Mouse (Mus musculus) gastrocnemius, postnatal 36 days (tissue): Measurements from ENCODE around the gene Rell1. TPM values are rescaled to one million over a fixed set of nuclear protein-coding genes. Genes with fewer than 3 reads are reported as not detected.

ENCODE experiments used
- DNase-seq, 2 experiments: peaks; one replicate each; pipeline ENCODE4 v3.0.0; 2022
- intact Hi-C: fragments of 180-260 bp; cut with DNase I; formaldehyde crosslinking; loops from one replicate; pipeline ENCODE4 v1.15.1; 2025
- total RNA-seq, 2 experiments: library from RNA; stranded (reverse); gene quantifications; 2 replicates each; pipeline ENCODE4 v1.2.3; 2021

Rell1 gene
- total RNA-seq, 2 experiments from 2014 or later = 9.7 to 10.2 TPM

DNA sequence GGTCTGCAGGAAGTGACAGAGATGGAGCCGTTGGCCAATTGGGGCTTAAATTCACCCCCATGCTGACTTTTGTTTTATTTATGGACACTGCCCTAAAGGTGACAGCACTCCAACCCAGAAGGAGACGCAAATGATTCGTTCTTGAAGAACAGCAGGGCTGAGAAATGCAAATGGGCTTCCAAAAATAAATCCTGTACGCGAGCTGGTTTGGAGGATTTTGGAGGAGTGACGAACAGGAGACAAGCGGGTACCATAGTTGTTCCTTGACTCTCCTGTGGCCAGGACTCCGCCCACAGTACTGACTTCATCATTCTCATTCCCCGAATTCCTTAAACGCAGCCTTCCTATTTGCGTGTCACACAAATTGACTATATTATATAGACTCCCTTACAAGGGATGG lies 12.3 kb downstream of the Rell1 start:
- intact Hi-C loops = loop anchor here (5.0 kb wide), 1 partner anchor 49 kb away; no protein-coding TSS in a partner anchor

DNA sequence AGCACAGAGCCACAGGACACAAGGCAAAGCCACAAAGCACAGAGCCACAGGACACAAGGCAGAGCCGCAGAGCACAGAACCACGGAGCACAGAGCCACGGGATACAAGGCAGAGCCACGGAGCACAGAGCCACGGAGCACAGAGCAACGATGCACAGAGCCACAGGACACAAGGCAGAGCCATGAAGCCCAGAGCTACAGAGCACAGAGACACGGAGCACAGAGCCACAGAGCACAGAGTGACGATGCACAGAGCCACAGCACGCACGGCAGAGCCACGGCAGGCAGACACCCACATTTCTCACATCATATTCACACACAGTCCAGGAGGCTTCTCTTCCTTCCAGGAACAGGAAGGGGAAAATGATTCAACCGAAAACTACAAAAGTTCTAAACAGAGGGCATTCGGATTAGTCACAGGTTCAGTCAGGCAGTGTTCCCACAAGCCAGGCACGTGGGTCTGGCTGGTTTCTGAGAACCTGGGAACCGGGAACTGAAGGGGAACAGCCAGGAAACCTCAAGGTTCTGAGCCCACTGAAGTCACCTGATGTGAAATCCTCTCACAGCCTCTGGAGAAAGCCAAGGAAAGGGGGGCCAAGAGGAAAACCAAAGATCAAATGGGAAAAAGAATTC lies 15.2 kb downstream of the Rell1 start:
- no peak for DNase-seq
- intact Hi-C loops = no loop called here

More for the DNA sequence above, 12.3 kb downstream of the Rell1 start:
- DNase-seq = no peak

DNA sequence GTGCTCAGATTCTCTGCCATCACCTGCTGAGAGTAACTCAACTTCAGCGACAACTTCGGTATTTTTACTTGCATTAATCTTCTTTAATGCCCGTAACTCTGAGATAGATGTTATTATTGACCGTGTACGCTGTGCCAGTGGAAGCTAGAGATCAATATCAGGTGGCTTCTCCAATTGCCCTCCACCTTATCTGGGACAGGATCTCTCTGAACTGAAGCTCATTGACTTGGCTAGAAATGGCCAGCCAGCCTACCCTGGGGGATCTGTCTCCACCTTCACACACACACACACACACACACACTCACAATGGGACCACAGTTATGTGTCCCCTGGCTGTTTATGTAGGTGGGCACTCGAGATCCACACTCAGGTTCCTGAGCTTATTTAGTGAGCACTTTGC lies 16.7 kb downstream of the Rell1 start:
- no peak for DNase-seq
- intact Hi-C loops = no loop called here

DNA sequence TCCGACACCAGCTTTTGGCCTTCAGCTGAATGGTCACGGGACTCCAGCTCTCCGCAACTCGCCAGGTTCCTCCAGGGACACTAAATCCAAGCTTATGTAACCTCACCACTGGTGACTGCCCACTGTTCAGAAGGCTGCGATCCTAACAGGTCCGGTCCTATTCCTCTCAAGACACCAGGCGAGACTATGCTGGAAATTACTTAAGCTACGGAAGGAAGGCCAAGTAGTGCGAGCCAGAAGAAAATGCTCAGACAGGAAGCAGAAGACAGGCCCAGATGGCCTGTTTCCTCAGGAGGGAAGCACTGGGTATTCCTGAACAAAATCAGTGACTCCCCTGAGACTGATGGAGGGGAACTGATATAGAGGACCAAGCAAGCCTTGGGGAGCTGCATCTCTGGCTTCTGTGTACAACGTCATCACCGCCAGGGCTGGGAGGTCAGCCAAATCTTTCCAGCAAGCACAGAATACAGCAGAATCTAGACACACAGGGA lies 17.2 kb downstream of the Rell1 start:
- intact Hi-C loops = no loop called here
- peak in 1 of 2 experiments; percentile 31 for DNase-seq

- DNase-seq = no peak
- intact Hi-C loops = no loop called here
These were observed 19.5 kb downstream of the Rell1 start for GRCm38 (mm10) chr5:63949195-63949594.

DNA sequence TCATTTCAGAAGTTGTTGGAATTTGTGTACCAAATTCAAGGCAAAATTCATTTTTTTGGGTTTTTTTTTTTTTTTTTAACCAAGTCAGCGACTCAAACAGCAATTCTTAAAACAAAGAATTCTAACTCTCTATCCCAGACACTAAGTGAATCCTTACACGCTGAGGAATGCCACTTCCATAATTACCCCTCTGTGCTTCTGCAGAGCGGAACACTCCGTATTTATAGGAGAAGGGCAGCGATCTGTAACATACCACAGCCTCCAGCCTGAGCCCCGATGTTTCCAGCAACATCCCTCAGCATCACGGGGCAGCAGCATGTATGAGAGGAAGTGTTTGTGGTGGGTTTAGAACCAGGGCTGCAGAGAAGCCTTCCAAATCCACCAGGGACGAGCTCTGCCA lies 21.2 kb downstream of the Rell1 start:
- no peak for DNase-seq
- intact Hi-C loops = no loop called here

DNA sequence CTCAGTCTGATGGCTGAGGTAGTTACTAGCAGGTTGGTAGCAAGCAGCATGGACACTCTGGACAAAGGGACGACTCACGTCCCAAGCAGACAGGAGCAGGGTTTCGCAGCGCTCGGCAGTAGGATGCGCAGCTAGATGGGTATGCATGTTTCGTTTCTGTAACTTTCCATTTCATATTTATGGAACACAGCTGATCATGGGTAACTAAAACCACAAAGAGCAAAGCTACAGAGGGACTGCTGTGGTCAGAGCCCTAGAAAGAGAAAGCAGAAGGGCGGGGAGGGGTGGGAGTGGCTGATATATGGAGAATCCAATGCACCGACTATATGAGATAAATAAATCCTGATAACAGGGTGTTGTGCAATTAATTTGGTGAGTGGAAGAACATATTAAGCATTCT lies 25.4 kb downstream of the Rell1 start:
- DNase-seq = no peak
- intact Hi-C loops = no loop called here

- intact Hi-C loops = no loop called here
- DNase-seq = no peak
These were observed 26.8 kb downstream of the Rell1 start for GRCm38 (mm10) chr5:63941891-63942290.

DNA sequence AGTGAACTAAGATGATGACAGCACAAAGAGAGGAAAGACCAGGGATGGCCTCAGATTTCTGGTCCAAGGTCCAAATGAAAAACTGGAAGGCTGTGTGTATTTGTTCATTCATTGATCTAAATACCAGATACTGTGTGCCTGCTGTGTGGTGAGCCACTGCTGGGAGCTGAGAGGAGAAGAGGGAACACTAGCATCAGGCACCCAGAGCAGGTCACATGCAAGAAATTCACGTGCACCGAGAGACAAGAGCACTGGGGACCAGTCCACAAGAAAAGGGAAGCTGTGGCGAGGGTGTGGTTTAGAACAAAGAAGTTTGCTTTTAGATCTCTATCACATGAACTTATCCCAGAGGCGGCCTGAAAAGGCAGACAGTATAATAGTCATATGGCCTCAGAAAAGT lies 30.1 kb downstream of the Rell1 start:
- no peak for DNase-seq
- intact Hi-C loops = no loop called here

GRCm38 (mm10) chr5:63936740-63937139 lies 32.0 kb downstream of the Rell1 start:
- intact Hi-C loops = no loop called here
- no peak for DNase-seq

DNA sequence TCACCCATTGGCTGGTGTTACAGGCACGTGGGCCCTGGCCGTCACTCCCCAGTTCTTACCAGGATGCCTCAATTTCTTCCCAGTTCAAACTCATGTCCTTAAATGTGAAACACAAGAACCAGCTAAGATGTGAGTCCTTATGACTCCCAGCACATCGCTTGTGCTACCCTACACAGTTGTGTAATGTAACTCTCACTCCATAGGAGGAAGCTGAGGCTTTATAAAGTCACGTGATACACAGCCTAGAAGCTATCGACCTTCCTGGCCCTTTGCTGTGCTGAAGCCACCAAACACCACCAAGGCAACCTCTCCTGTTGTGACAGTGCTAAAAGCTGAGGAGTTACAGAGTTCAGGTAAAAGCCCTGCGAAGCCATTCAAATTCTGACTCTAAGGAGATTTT lies 33.1 kb downstream of the Rell1 start:
- intact Hi-C loops = no loop called here
- no peak for DNase-seq

GRCm38 (mm10) chr5:63932829-63933228 lies 35.9 kb downstream of the Rell1 start:
- intact Hi-C loops = no loop called here

DNA sequence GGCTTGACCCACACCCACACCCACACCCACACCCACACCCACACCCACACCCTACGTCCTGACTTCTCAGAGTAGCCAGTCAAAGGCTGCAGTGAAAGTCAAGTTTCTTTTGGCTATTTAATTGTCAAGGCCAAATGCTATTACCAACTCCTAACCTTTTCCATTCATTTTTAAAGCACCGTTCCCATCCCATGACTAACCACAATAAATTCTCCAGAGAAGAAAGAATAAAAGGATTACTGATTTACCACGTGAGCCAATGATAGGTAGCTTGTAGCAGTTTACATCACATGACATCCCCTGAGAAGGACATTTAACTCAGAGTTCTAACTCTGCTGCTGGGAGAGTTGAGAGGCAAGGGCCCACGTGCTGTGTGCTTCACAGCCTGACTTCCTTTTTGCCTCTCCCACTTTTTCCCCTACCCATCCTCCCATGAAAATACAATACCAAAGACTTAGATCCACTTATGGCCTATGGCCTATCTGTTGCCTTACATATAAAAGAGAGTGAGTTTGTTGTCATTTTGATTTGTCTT lies 37.8 kb downstream of the Rell1 start:
- no peak for DNase-seq
- intact Hi-C loops = no loop called here

More at GRCm38 (mm10) chr5:63932829-63933228, 35.9 kb downstream of the Rell1 start:
- no peak for DNase-seq

DNA sequence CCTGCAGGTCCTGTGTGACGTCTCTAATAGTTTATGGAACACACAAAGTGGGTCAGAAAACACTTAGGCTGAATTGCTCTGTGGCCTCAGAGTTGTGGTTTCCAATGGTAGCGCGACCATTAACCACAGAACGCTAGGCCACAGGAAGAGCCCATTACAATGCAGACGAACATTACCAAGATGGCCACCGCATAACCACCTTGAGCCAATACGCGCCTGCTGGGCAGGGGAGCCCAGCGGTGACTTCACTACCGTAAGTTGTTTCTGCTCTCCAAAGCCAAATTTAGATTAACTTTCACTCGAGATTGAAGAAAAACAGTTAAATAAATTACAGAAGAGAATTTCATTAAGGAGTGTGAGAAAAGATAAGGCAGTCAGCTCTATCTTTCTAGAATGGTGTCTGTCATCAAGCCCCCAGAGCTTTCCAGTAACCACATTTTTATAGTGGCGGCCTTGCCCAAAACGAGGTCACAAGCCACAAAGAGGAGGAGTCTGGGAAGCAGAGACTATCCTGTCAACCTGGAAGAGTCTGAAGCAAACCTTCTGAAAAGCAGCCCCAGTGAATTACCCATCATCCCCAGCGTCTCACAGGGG lies 43.6 kb downstream of the Rell1 start:
- no peak for DNase-seq

GRCm38 (mm10) chr5:63923305-63924025 lies 45.2 kb downstream of the Rell1 start:
- no peak for DNase-seq
- intact Hi-C loops = no loop called here

More for the DNA sequence above, 43.6 kb downstream of the Rell1 start:
- intact Hi-C loops = no loop called here

GRCm38 (mm10) chr5:63918201-63918600 lies 50.5 kb downstream of the Rell1 start:
- no peak for DNase-seq
- intact Hi-C loops = no loop called here

DNA sequence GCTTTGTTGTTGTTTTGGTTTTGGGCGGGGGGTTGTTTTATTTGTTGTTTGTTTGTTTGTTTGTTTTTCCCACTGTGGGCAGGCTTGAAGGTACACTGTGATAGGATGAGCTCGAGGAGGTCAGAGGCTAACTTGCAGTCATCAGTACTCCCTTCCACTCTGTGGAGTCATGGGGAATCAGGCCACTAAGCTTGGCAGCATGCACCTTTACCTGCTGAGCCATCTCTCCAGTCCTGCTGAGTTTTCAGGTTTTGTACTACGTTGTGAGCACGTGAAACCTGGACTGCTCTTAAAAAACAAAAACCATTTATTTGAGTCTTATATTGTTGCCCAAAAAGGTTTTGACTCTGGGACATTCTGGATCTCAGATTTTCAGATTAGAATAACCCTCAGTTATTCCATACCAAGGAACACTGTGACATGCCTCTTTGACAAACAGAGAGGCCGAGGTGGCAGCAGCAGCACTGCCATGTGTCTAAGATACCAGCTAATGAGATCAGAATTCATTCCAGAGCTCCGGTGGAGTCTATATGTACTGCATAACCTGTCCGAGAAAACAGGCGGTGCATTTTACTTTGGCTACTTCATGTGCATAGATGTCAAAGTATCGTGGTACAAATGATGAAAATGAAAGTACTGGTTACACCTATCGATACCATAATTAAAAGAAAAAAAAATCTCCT lies 52.1 kb downstream of the Rell1 start:
- intact Hi-C loops = no loop called here
- DNase-seq = no peak

DNA sequence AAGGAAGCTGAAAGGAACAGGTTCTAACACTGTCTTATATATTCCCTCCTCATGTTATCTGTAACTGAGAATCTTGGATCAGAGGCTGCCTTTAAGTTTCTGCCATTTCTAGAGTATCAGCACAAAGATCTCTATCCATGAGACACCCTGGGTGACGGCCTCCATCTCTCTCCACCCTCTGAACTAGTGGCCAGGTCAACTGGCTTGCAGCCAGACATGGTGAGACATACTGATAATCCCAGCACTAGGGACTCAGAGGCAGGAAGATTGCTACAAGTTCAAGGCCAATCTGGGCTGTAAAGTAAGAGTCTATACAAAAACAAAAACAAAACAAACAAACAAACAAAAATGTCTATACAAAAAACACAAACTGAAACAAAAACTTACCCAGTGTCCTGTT lies 53.8 kb downstream of the Rell1 start:
- intact Hi-C loops = no loop called here
- DNase-seq = no peak

DNA sequence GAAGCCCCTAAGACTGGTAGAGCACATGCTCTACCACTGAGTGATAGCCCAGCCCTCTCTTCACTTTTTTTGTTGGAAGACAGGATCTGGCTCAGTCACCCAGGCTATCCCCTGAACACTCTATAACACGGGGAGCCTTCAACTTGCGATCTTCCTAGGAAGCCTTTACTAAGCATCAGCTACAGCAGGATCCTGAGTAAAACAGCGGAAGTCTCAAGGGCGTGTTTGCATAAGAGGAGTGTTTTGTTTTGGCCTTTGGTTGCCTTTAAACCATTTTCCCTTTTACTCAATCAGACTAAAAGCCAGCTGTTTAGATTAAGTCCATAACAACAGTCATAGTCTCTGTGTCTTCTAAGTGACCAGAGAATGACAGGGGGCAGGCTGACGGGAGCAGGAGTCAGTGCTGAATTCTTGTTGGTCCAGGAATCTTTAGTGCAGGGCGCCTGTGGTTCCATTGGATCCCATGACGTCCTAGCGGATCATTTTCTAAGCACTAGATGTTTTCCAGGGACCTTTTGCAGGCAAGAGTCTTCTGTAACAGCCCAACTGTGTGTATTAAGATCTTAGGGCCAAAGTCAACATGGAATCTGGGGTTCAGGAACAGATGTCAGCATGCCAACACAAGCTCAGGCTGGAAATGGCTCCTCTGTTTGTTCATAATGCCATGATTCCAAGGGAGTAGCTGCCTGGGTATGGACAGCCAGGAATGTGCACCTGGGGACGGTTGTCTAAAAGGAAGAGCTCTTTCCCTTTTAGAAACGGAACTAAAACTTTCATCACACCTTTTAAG lies 58.3 kb downstream of the Rell1 start:
- intact Hi-C loops = no loop called here
- no peak for DNase-seq

DNA sequence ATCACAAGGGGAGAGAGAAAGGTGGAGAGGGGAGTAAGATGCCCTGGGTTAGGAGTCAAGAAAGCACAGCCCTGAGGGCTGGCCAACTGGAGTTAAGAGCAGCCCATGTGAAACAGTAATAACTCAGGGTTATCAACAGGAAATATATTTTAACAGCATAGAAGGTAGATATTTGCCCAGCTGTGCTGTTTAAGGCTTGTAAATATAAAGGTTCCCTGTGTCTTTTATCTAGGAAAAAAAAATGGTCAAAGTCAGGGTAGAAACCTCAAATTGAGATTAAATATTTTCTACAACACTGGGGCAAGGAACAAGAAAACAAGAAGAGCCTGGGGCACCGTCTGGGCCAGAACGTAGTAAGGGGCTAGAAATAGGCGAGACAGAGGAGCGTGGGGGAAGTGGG lies 61.2 kb downstream of the Rell1 start:
- intact Hi-C loops = loop anchor here (5.0 kb wide), 2 partner anchors 50 to 370 kb away; no protein-coding TSS in a partner anchor
- DNase-seq = no peak
